Mouse (Mus musculus): Measurements from ENCODE around the gene Camk1.

- TF ChIP-seq CTCF (IDR thresholded peaks at IDR 0.05; ENCODE audit: low read depth, low read length): no peak
- no peak for TF ChIP-seq POLR2A (IDR thresholded peaks at IDR 0.05; ENCODE audit: extremely low read depth, insufficient read depth, low read length)
Measured at GRCm38 (mm10) chr6:113329396-113329795, 14.4 kb downstream of the Camk1 start.

Measured in liver, adult 2 months (tissue).